Mouse (Mus musculus): ENCODE results near the gene Hbs1l. TPM values are rescaled to one million over a fixed set of nuclear protein-coding genes. Genes with fewer than 3 reads are reported as not detected.

Hbs1l gene
- total and polyA plus RNA-seq, 2 experiments from 2014 or later, result 59.1 to 72.2 TPM

DNA sequence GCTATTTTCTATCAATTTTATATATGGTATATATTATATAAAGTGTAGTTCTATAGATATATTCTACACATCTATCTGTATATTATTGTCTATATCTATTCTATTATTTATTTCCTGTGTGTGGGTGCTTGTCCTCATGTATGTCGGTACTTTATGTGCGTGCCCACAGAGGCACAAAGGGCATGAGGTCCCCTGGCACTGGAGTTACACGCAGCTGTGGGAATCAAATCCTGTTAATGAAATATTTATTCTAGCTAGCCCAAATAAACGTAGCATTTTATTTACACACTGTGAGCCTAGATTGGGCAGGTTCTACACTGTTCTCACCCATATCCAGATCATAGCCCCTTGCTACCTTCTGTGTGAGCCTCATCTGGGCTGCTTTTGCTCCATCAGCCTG is 63.3 kb downstream of the Hbs1l start:
- 90% methylated on average over 4 of the region's 4 CpGs for WGBS
- Histone ChIP-seq H3K27ac (ENCODE audit: low read depth, low read length) (no peak overlapping the region), H3K9me3 (ENCODE audit: low read length) (no peaks in the 10 kb centered on the region), H3K27me3 (ENCODE audit: insufficient read depth, low read length) (no peaks in the 10 kb centered on the region), H3K4me1 (ENCODE audit: insufficient read depth, low read length) (no peaks in the 10 kb centered on the region), H3K36me3 (ENCODE audit: insufficient read depth, low read length) (peaks cover 35% of the 10 kb centered on the region), H3K4me3 (ENCODE audit: low read depth, low read length) (no peak overlapping the region), H3K9ac (replicated peaks; ENCODE audit: low read length, poor library complexity, severe bottlenecking) (no peak overlapping the region), H3K4me2 (ENCODE audit: low read depth, low read length, poor library complexity, severe bottlenecking) (no peak overlapping the region)
- ATAC-seq (ENCODE audit: low FRiP score) (no peak), DNase-seq (ENCODE audit: low spot score) (no peak)
- TF ChIP-seq CTCF (IDR thresholded peaks at IDR 0.05), result no peak

GRCm38 (mm10) chr10:21361871-21362270 is 66.1 kb downstream of the Hbs1l start:
- H3K36me3 ChIP-seq (ENCODE audit: insufficient read depth, low read length), result peaks cover 36% of the 10 kb centered on the region
- H3K9ac ChIP-seq (replicated peaks; ENCODE audit: low read length, poor library complexity, severe bottlenecking), result no peak overlapping the region
- no peaks in the 10 kb centered on the region for H3K4me1 ChIP-seq (ENCODE audit: insufficient read depth, low read length)
- 86% methylated on average over 7 of the region's 7 CpGs for WGBS
- H3K4me2 ChIP-seq (ENCODE audit: low read depth, low read length, poor library complexity, severe bottlenecking), result no peak overlapping the region
- H3K27me3 ChIP-seq (ENCODE audit: insufficient read depth, low read length), result no peaks in the 10 kb centered on the region
- no peak overlapping the region for H3K4me3 ChIP-seq (ENCODE audit: low read depth, low read length)
- no peak for DNase-seq (ENCODE audit: low spot score)
- no peak overlapping the region for H3K27ac ChIP-seq (ENCODE audit: low read depth, low read length)
- no peak for ATAC-seq (ENCODE audit: low FRiP score)
- H3K9me3 ChIP-seq (ENCODE audit: low read length), result no peaks in the 10 kb centered on the region
- TF ChIP-seq CTCF (IDR thresholded peaks at IDR 0.05), result no peak

DNA sequence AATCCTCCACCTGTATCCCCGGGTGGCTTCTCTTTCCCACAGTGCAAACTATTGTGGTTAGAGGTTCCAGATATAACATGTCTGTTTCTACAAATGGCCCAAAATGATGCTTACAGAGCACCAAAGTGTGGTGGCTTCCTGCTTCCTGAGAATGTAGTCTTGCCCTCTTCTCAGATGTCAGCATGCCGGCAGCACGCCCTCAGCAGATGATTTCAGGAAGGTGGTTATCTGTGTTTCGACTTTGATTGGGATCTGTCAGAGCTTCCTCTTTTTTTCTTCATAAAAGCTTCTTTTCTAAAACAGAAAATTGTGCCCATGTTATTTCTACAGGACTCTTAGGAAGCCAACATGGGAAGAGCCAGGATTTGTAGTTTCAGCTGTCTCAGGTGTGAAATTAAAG is 67.5 kb downstream of the Hbs1l start:
- Histone ChIP-seq H3K4me1 (ENCODE audit: insufficient read depth, low read length) (no peaks in the 10 kb centered on the region), H3K4me2 (ENCODE audit: low read depth, low read length, poor library complexity, severe bottlenecking) (no peak overlapping the region), H3K9ac (replicated peaks; ENCODE audit: low read length, poor library complexity, severe bottlenecking) (no peak overlapping the region), H3K4me3 (ENCODE audit: low read depth, low read length) (no peak overlapping the region), H3K27me3 (ENCODE audit: insufficient read depth, low read length) (no peaks in the 10 kb centered on the region), H3K27ac (ENCODE audit: low read depth, low read length) (no peak overlapping the region), H3K36me3 (ENCODE audit: insufficient read depth, low read length) (peaks cover 31% of the 10 kb centered on the region), H3K9me3 (ENCODE audit: low read length) (no peaks in the 10 kb centered on the region)
- 94% methylated on average over 4 of the region's 4 CpGs for WGBS
- TF ChIP-seq CTCF (IDR thresholded peaks at IDR 0.05), result no peak
- ATAC-seq (ENCODE audit: low FRiP score) (no peak), DNase-seq (ENCODE audit: low spot score) (no peak)

GRCm38 (mm10) chr10:21364946-21365345 is 69.2 kb downstream of the Hbs1l start:
- no peaks in the 10 kb centered on the region for H3K9me3 ChIP-seq (ENCODE audit: low read length)
- H3K9ac ChIP-seq (replicated peaks; ENCODE audit: low read length, poor library complexity, severe bottlenecking), result no peak overlapping the region
- ATAC-seq (ENCODE audit: low FRiP score) (no peak), DNase-seq (ENCODE audit: low spot score) (no peak)
- H3K36me3 ChIP-seq (ENCODE audit: insufficient read depth, low read length), result peaks cover 43% of the 10 kb centered on the region
- H3K4me3 ChIP-seq (ENCODE audit: low read depth, low read length), result no peak overlapping the region
- H3K4me1 ChIP-seq (ENCODE audit: insufficient read depth, low read length), result no peaks in the 10 kb centered on the region
- WGBS, result 98% methylated on average over 7 of the region's 7 CpGs
- no peak overlapping the region for H3K27ac ChIP-seq (ENCODE audit: low read depth, low read length)
- no peaks in the 10 kb centered on the region for H3K27me3 ChIP-seq (ENCODE audit: insufficient read depth, low read length)
- H3K4me2 ChIP-seq (ENCODE audit: low read depth, low read length, poor library complexity, severe bottlenecking), result no peak overlapping the region
- no peak for TF ChIP-seq CTCF (IDR thresholded peaks at IDR 0.05)

DNA sequence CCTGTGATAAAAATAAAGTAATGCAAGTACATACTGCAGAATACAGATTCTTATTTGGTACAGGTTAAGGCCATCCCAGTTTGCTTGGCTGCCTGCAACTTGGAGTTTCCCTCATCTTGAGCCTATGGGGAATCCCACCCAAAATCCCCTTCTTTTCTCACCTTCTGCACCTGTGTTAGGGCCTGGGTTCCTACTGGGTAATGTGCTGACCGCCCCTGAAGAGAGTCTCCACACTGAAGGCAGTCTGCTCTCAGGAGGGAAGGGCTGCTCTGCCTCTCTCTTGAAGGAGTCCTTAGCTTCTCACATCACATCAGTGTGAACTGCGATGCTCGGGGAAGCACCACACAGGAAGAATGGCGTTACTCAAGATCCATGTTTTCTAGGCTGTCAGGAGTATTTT is 70.1 kb downstream of the Hbs1l start:
- WGBS, result 87% methylated on average over 4 of the region's 4 CpGs
- H3K4me3 ChIP-seq (ENCODE audit: low read depth, low read length), result no peak overlapping the region
- no peak for TF ChIP-seq CTCF (IDR thresholded peaks at IDR 0.05)
- no peaks in the 10 kb centered on the region for H3K4me1 ChIP-seq (ENCODE audit: insufficient read depth, low read length)
- ATAC-seq (ENCODE audit: low FRiP score), result no peak
- no peak for DNase-seq (ENCODE audit: low spot score)
- no peak overlapping the region for H3K4me2 ChIP-seq (ENCODE audit: low read depth, low read length, poor library complexity, severe bottlenecking)
- H3K9me3 ChIP-seq (ENCODE audit: low read length), result no peaks in the 10 kb centered on the region
- H3K36me3 ChIP-seq (ENCODE audit: insufficient read depth, low read length), result peaks cover 40% of the 10 kb centered on the region
- H3K9ac ChIP-seq (replicated peaks; ENCODE audit: low read length, poor library complexity, severe bottlenecking), result no peak overlapping the region
- no peak overlapping the region for H3K27ac ChIP-seq (ENCODE audit: low read depth, low read length)
- H3K27me3 ChIP-seq (ENCODE audit: insufficient read depth, low read length), result no peaks in the 10 kb centered on the region

GRCm38 (mm10) chr10:21366471-21366870 is 70.7 kb downstream of the Hbs1l start:
- no peak overlapping the region for H3K9ac ChIP-seq (replicated peaks; ENCODE audit: low read length, poor library complexity, severe bottlenecking)
- DNase-seq (ENCODE audit: low spot score) (no peak), ATAC-seq (ENCODE audit: low FRiP score) (no peak)
- H3K4me1 ChIP-seq (ENCODE audit: insufficient read depth, low read length), result no peaks in the 10 kb centered on the region
- TF ChIP-seq CTCF (IDR thresholded peaks at IDR 0.05), result no peak
- no peaks in the 10 kb centered on the region for H3K27me3 ChIP-seq (ENCODE audit: insufficient read depth, low read length)
- H3K27ac ChIP-seq (ENCODE audit: low read depth, low read length), result no peak overlapping the region
- no peak overlapping the region for H3K4me2 ChIP-seq (ENCODE audit: low read depth, low read length, poor library complexity, severe bottlenecking)
- 68% methylated on average over 3 of the region's 3 CpGs for WGBS
- peaks cover 40% of the 10 kb centered on the region for H3K36me3 ChIP-seq (ENCODE audit: insufficient read depth, low read length)
- H3K4me3 ChIP-seq (ENCODE audit: low read depth, low read length), result no peak overlapping the region
- no peaks in the 10 kb centered on the region for H3K9me3 ChIP-seq (ENCODE audit: low read length)
